Mouse (Mus musculus) CD4-positive, CD25-positive, alpha-beta regulatory T cell, adult 4 months (primary cell): ENCODE results near the gene Ablim1. TPM values are rescaled to one million over a fixed set of nuclear protein-coding genes. Genes with fewer than 3 reads are reported as not detected.

ENCODE experiments used
- ATAC-seq: one replicate; pipeline ENCODE4 v1.8.0; 2017
- polyA plus RNA-seq, 2 experiments: library from polyadenylated mRNA; unstranded; fragments of 100-300 nt; shearing (Covaris generic); gene quantifications; one replicate each; pipeline ENCODE4 v1.2.1; 2017

The Ablim1 gene
- polyA plus RNA-seq, 2 experiments from 2014 or later = 290 to 362 TPM

GRCm38 (mm10) chr19:57092958-57093697 is 221.6 kb downstream of the Ablim1 start:
- ATAC-seq = peak; percentile 21

- ATAC-seq = no peak
Measured at GRCm38 (mm10) chr19:57091278-57091677, 223.4 kb downstream of the Ablim1 start.

DNA sequence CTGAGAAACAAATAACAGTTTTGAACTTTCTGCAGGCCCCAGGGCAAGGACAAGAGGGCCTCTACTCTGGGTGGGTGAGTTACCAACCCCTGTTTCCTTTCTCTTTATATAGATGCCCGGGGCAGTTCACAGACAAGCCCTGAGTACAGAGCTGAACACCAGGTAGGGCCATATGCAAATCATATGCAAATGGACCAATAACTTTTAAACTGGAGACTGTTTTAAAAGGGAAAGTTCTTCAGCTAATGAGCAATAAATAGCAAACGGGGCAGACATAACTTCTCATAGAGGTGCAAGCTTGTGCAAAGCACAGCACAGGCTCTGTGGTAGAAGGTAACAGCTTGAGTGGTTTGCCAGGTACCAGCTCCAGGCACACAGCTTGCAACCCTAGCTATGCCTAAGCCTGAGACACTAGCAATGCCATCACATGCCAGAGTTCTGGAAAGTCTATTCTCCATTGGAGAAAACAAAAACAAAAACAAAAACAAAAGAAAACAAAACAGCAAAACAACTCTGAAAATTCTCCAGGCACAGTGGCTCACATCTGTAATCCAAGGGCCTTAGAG is 225.8 kb downstream of the Ablim1 start:
- peak; percentile 28 for ATAC-seq

- ATAC-seq = no peak
Measured at GRCm38 (mm10) chr19:57084520-57085166, 230.1 kb downstream of the Ablim1 start.

DNA sequence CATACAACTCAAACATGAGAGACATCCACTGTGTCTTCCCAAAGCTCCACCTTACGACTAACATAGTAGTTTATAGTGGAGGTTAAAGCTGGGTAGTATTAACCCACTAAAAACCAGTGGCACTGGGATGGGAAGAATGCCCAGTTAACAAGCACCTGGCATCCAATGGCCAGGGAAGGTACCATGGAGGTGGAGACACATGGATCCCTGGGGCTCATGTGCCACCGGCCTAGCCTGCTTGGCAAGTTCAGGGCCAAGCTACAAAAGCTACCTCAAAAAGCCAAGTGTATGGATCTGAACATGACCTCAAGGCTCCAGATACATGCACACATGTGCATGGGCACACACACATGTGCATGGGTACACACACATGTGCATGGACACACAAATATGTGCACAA is 230.8 kb downstream of the Ablim1 start:
- no peak for ATAC-seq

- ATAC-seq = peak; percentile 12
Measured at GRCm38 (mm10) chr19:57083183-57083555, 231.6 kb downstream of the Ablim1 start.

DNA sequence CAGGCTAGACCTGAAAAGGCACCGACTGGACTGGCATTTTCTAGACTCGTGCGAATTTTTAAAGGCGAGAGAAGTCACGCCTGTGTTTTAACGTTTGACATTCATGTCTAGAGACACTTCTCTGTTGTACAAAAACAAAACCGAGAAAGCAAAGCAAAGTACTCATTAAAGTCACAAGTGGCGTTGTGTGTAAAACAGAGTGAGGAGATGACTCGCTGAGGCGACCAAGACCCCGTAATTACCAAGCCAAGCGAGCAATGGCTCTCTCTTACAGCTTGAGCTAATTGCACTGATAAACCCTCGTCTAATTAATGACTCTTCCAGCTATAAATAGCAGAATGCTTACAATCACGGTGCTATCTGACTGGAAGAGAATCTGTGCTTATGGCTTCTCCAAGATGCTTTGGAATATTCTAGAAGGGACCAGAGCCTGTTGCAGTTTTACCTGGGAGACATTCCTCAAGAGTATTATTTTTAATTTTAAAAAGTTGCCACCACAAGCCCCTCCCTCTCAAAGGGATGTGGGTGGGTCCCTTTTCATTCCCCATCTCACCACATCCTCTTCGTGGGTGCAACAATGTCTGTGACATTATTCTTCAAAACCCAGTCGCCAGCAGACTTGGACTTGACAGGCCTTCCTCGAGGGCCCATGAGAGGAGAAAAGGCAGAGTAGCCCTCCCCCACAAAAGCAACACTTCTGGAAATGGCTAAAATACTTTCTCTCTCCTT is 232.1 kb downstream of the Ablim1 start:
- peak; percentile 89 for ATAC-seq

DNA sequence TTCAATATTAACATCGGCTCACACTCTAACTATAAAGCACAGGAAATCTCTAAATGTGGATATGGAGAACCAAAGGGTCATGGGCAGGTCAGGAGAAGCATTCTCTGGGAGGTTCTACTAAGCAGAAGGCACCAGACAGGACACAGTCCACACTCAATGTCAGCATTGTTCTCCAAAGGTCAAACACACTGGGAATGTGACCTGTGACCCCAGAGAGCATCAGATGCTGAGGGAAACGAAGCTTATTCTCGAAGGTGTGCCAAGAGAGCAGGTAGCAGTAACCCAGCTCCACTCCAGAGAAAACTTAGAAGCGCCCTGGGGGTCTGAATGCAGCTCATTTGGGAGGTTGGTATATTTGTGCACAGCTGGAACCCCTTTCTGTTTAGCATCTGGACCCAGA is 233.2 kb downstream of the Ablim1 start:
- no peak for ATAC-seq

- ATAC-seq = no peak
Measured at GRCm38 (mm10) chr19:57079606-57079981, 235.1 kb downstream of the Ablim1 start.

DNA sequence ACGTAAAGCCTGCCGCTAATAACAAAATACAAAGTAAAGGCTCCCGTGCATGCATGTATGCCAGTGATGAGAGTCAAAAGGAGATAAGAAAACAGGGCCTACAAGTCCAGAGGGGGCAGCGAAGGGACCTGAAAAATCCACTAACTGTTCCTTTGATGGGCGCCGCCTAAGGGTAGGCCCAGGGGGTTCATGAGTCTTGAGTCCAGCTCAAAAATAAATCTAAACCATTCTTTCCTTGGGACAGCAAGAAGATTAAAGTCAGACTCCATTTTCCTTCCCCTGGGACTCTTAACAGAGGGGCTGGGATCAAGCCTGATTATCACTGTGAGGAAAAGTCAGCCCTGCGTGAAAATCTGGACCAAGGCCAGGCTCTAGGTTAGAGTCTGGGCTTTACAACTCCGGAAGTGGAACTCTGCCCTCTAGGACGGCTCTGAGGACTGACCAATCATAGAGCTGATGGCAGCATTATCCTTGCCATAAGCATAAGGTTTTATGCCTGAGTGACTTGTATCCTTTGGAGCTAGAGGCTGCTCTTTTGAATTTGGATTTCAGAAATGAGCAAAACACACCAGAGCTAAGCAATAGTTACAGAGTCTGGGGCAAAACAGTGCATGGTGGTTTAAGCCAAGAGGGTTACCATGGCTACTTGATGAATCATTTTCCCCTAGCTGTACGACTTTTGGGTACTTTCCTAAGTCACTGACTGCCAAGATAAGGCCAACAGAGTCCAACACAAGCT is 235.7 kb downstream of the Ablim1 start:
- peak; percentile 69 for ATAC-seq

DNA sequence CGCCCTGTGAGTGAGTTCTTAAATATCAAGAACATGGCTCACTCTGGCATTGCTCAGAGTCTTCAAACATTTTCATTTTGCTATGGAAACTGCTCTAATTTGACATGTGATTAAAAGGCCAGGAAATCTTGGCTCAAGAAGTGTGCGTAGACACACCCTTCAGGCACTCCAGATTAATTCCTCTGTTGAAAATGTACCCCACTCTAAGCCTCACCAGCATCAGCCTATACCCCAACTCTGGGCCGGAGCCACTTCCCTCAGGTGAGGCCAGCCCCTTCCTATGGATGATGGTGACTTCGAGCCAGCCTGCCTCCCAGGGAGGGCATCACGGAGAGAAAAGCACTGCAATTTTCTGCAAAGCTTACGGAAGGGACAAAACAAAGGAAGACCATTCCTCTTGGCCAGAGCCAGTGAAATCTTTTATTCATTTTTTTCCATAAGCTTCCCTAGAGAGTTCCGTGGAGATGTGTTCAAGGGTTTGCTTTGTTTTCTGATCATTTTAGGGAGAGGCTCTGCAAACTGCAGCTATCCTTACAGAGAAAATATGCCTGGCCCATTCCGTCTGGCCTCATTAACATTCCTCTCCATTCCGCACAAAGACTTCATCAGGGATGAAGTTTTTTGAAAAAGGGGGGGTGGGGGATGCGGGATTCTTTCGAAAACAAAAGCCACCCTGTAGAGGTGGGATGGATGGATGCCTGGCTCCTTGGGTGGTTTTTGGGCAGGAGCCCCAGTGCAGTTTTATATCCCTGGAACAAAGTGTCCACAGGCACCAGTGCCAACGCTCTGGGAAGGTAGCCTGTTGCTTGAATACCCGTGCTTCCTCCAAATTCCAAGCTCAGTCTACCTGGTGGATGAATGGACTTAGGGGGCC is 236.7 kb downstream of the Ablim1 start:
- no peak for ATAC-seq

DNA sequence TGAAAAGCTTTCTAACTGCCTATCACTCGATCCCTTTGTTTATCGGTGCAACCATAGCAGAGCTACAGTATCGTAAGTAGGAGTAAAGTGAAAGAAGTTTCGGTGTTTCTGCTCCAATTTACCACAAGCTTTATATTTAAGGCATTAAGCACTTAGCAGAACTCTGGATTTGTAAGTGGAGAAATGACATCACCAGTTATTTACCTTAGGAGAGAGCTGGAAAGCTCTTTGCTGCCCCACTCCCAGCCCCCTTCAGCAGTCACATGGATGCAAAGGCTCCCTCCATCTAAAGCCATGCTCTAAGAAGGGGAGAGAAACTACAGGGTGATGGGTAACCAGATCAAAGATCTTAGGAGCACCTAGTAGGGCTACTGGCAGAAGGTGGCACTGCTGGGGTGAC is 241.3 kb downstream of the Ablim1 start:
- peak; percentile 28 for ATAC-seq

DNA sequence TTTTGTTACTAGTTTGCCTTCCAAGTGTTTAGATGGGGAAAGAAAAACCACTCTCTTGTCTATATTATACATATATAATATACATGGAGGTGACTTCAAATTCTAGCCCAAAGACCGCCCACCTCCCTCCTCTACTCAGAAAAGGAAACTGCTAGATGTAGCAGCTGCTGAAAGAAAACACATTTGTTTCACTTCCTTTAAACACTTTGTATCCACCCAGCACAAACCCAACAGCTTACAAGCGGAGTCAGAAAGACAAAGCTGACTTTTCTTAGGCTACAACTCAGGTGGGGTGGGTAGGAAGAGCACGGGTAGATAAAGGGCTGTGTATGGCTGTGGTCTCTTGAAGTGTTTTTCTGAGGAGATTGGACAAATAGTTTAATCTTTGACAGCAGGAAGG is 242.0 kb downstream of the Ablim1 start:
- peak; percentile 75 for ATAC-seq

GRCm38 (mm10) chr19:57067108-57067613 is 247.6 kb downstream of the Ablim1 start:
- ATAC-seq = no peak

DNA sequence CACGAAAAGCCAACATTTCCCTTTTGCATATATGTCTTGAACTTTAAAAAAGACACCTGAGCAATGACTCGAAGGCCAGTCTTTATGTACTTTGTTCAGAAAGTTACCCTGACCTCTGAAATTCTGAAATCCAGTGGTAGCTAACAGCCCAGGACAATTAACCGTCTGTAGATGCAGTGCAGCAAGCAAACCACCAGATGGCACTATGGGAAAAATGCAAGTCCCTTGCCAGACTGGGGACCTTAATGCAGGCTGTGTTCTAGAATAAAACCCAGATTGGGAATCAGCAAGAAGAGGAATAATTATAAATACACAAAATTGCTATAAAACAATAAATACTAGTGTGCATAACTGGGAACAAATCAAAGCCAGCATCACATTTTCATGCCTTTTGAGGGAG is 248.4 kb downstream of the Ablim1 start:
- peak; percentile 57 for ATAC-seq

DNA sequence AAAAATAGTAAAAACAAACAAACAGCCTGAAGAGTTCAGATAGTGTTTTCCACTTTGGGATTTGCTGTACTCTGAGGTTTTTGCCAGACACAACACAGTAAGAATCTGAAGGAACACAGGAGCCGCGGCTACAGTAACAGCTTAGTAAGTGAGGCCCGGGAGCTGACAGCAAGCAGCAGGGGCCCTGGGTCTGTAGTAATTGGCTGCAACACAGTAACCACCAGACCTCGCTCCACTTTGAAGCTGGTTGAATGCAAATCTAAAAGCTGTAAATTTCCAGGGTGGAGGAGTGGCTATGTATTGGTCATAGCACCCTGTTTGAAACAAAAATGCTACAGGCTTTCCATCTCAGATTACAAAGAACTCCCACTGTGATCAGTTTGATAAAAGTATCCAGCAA is 252.0 kb downstream of the Ablim1 start:
- ATAC-seq = no peak

DNA sequence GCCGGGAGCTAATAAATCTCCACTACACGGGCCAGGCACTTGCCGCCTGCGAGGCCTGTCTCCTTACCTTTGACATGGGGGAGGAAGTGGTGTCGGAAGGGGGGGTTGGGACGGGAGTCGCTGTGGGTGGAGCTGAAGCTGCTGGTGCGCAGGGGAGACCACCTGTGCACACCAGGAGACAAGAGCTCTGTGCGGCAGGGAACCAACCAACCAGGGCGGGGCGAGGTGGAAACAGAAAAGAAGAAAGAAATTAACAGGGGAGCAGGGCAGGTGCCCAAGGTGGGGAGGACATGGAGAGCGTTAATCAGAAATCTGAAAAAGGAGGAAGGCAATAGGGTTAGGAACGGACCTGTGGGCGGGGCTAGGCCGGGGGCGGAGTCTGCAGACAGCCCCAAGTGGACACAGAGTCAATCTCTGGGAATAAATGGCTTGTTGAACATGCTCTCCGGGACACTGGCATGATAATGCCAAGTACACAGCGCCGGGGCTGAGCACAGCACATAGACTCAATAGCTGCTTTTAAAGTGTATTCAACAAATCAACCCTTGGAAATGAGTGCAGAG is 255.6 kb downstream of the Ablim1 start:
- ATAC-seq = no peak

GRCm38 (mm10) chr19:57057568-57057967 is 257.2 kb downstream of the Ablim1 start:
- no peak for ATAC-seq

DNA sequence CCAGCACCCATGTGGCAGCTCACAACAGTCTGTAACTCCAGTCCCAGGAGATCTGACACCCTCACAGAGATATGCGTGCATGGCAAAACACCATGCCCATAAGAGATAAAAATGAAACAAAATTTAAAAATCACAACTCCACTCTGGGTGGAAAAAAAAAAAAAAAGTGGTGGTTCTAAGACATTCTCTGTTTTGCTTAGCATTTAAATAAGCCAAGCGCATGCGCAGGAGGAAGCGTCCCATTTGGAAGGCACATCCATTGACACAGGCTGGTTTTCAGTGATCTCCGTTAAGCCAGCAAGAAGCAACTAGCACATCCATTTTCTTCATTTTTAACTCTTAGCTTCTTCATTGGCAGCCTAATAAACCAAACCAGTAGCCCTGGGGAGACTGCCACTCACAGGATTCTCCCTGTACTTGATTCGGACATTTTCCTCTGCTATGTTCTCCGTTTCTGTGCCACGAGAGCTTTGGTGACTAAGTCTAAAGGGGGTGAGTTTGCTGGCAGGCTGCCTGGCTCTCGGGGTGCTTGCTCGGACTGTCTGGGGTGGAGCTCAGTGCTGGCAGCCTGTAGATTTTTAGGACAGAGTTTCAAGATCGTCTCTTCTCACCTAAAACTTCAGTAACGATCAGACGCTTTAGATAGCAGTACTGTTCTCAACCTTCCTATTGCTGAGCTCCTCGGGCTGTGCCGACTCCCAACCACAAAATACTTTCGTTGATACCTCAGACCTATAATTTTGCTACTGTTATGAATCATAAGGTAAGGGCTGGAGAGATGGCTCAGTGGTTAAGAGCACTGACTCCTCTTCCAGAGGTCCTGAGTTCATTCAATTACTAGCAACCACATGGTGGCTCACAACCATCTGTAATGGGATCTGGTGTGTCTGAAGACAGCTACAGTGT is 259.3 kb downstream of the Ablim1 start:
- peak; percentile 50 for ATAC-seq

DNA sequence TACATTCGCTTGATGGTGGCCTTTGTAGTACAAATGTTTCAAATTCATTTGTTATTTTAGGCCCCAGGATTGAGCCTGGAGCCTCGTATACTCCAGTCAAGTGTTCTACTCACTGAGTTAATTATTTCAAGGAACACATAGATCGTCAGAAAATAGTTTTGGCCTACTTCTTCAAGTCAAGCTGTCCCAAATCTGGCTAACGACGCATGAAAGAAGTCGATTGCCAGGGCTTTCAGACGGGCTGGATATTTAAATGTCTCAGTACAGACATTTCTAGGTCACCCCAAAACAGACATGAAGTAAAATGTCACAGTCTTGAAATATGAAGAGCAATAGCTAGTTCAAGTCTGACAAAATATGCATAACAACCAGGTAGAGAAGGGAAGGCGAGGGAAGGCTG is 261.8 kb downstream of the Ablim1 start:
- ATAC-seq = no peak
